Mouse (Mus musculus): ENCODE results near the gene Nbeal2. TPM values are rescaled to one million over a fixed set of nuclear protein-coding genes. Genes with fewer than 3 reads are reported as not detected.

The Nbeal2 gene
- polyA plus RNA-seq, 1 experiment = 1.8 TPM

DNA sequence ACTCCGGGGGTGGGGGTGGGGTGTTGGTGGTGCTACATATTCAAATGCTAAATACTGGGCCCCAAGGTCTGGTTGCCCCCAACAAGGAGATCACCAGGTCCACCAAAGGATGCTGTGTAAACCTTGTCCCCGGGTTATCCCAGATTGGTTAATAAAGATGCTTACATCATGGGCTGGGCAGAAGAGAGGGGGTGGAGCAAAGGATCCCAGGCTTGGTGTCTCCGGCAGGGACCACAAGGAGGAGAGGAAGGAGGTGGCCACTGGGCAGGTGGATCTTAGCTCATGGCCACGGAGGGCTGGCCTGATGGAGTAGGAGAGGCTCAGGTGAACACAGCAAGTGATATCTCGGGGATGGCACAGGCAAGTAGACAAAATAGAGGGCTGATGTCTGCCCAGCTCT, 24.9 kb upstream of the Nbeal2 start:
- peaks cover 6% of the 10 kb centered on the region; the same call in 1 of the 2 replicates for H3K4me1 ChIP-seq (ENCODE audit: control insufficient read depth, insufficient read depth, low read length)
- no peak overlapping the region for H3K27ac ChIP-seq (ENCODE audit: insufficient read depth, low read length)
- no peak for TF ChIP-seq POLR2A (IDR thresholded peaks at IDR 0.05; ENCODE audit: low read depth, low read length)
- TF ChIP-seq CTCF (IDR thresholded peaks at IDR 0.05; ENCODE audit: borderline replicate concordance, insufficient read depth, low read length) = no peak
- no peak overlapping the region for H3K4me3 ChIP-seq (ENCODE audit: insufficient read depth, low read length)

DNA sequence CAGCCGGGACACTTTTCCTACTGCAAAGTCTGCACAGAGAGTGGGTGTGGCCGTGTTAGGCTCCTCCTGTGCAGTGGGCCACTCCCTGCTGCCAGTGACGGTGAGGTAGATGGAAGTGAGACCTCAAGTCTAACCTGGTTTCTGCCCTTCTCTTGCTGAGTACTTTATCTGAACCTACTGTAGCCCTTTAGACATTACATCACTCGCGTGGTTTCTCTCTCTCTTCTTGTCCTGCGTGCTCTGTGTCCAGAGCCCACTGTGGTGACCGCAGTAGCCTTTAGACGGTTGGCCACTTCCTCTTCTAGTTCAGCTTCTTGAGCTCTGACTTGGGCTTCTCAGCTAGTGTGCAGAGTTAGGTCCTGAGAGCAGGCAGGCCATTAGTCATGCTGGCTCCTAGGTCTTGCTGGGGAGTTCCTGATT, 22.5 kb upstream of the Nbeal2 start:
- Histone ChIP-seq H3K27ac (ENCODE audit: insufficient read depth, low read length) (no peak overlapping the region), H3K4me1 (ENCODE audit: control insufficient read depth, insufficient read depth, low read length) (0 out of 2 replicates have a peak, but pooled peaks cover 2% of the 10 kb centered on the region), H3K4me3 (ENCODE audit: insufficient read depth, low read length) (no peak overlapping the region)
- TF ChIP-seq POLR2A (IDR thresholded peaks at IDR 0.05; ENCODE audit: low read depth, low read length) = no peak
- no peak for TF ChIP-seq CTCF (IDR thresholded peaks at IDR 0.05; ENCODE audit: borderline replicate concordance, insufficient read depth, low read length)

- Histone ChIP-seq H3K27ac (ENCODE audit: insufficient read depth, low read length) (no peak overlapping the region), H3K4me3 (ENCODE audit: insufficient read depth, low read length) (no peak overlapping the region), H3K4me1 (ENCODE audit: control insufficient read depth, insufficient read depth, low read length) (0 out of 2 replicates have a peak, but pooled peaks cover 2% of the 10 kb centered on the region)
- TF ChIP-seq CTCF (IDR thresholded peaks at IDR 0.05; ENCODE audit: borderline replicate concordance, insufficient read depth, low read length) (no peak), POLR2A (IDR thresholded peaks at IDR 0.05; ENCODE audit: low read depth, low read length) (no peak)
Measured at GRCm38 (mm10) chr9:110673107-110673752, 19.3 kb upstream of the Nbeal2 start.

DNA sequence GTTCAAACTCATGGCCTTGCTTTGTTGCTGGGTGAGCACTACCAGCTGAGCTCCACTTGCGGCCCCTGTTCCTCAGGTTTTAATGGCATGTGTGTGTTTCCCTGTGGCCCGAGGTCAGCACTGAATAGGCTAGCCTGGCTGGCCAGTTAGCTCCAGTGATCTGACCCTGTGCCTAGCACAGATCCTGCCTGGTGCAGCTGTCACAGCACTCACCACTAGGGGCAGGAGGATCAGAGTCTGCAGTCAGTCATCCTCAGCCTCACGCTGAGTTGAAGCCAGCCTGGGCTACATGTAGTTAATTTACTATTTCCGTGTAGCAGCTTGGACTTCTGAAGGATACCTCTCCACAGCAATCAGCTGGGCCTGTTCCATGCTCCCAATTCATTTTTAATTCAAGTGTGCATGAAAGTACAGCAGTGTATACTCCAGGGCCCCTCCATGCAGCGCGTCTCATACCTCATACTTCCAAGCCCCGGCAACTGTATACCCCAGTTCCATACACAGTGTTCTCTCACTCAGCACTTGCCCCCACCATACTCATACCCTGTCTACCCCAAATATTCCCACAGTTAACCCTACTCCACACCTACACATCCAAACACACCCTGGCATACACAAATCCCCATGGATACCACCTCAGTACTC, 18.6 kb upstream of the Nbeal2 start:
- H3K27ac ChIP-seq (ENCODE audit: insufficient read depth, low read length) = no peak overlapping the region
- TF ChIP-seq CTCF (IDR thresholded peaks at IDR 0.05; ENCODE audit: borderline replicate concordance, insufficient read depth, low read length) (peak; percentile 85; the same call in 1 of the 2 replicates), POLR2A (IDR thresholded peaks at IDR 0.05; ENCODE audit: low read depth, low read length) (no peak)
- no peak overlapping the region for H3K4me3 ChIP-seq (ENCODE audit: insufficient read depth, low read length)
- H3K4me1 ChIP-seq (ENCODE audit: control insufficient read depth, insufficient read depth, low read length) = 0 out of 2 replicates have a peak, but pooled peaks cover 2% of the 10 kb centered on the region

DNA sequence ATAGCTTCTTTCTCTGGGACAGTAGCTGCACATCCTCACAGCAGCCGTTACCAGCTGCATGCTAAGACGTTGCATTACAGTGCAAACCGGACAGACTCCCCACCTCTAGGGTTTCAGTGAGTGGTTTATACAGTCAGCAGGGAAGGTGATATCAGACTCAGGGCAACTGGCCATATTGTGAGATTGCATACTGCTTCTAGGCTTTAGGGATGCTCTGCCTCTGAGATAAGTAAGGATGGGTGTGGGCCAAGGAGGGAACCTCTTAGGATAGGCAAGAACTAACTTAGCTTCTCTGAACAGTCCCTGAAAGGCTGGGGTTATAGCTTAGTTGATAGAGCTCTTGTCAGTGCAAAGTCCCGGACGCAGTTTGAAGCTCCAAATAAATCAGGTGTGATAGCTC, 15.8 kb upstream of the Nbeal2 start:
- TF ChIP-seq POLR2A (IDR thresholded peaks at IDR 0.05; ENCODE audit: low read depth, low read length) (no peak), CTCF (IDR thresholded peaks at IDR 0.05; ENCODE audit: borderline replicate concordance, insufficient read depth, low read length) (no peak)
- Histone ChIP-seq H3K4me3 (ENCODE audit: insufficient read depth, low read length) (no peak overlapping the region), H3K27ac (ENCODE audit: insufficient read depth, low read length) (no peak overlapping the region), H3K4me1 (ENCODE audit: control insufficient read depth, insufficient read depth, low read length) (0 out of 2 replicates have a peak, but pooled peaks cover 2% of the 10 kb centered on the region)

DNA sequence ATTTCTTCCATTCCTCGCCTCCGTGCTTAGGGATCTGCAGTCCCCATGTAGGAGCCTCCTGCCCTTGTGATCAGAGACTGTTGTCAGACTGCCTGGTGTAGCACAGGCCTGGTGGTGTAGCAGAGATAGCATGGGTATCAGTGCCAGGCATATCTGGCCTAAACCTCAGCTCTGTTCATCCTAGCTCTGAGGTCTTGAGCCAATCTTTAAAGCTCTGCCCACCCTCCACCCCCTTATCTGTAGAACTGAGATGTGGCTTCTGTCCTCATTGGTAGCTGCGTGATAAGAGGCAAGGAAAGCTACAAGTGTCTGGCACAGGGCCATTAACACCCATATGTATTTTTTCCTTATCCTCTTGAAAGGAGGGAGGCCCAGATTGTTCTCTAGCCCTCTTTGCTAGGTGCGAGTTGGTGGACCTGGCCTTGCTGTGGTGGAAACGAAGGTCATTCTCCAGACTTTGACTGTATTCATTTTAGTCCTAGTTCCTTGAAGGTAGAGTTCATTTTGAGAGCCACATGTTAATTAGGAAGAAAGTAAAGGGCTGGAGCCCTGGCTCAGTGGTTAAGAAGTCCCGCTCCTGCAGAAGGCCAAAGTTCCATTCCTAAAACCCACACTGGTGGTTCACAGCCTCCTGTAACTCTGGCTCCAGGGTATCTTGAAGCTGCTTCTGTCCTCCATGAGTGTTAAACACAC, 14.8 kb upstream of the Nbeal2 start:
- no peak overlapping the region for H3K27ac ChIP-seq (ENCODE audit: insufficient read depth, low read length)
- TF ChIP-seq CTCF (IDR thresholded peaks at IDR 0.05; ENCODE audit: borderline replicate concordance, insufficient read depth, low read length) = no peak
- TF ChIP-seq POLR2A (IDR thresholded peaks at IDR 0.05; ENCODE audit: low read depth, low read length) = no peak
- no peak overlapping the region for H3K4me3 ChIP-seq (ENCODE audit: insufficient read depth, low read length)
- H3K4me1 ChIP-seq (ENCODE audit: control insufficient read depth, insufficient read depth, low read length) = 0 out of 2 replicates have a peak, but pooled peaks cover 2% of the 10 kb centered on the region

DNA sequence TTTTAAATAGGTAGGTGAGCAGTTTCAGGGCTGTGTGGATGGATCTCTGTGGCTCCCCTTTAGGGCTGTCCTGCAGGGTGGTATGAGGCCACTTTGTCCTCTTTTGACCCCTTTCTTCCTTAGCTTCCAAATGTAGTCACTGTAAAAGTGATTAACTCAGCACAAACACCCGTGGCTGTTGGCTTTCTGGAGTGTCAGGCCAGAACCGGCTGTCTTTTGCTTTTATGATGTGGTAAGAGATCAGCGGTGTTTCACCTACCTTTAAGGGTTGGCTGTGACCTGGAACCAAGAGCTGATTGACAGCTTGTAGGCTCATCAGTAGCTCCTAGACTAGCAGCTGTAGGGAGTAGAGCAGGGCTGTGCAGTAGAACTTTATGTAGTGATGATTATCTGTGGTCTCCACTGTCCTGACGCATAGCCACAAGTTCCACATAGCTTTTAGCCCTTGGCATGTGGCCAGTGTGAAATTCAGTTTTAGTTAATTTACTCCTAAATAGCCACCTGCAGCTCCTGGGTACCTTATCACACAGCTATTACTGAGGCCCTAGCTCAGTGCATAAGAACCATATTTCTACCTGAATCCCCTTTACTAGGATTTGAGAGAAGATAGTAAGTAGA, 13.4 kb upstream of the Nbeal2 start:
- Histone ChIP-seq H3K4me3 (ENCODE audit: insufficient read depth, low read length) (no peak overlapping the region), H3K27ac (ENCODE audit: insufficient read depth, low read length) (no peak overlapping the region), H3K4me1 (ENCODE audit: control insufficient read depth, insufficient read depth, low read length) (no peaks in the 10 kb centered on the region)
- TF ChIP-seq POLR2A (IDR thresholded peaks at IDR 0.05; ENCODE audit: low read depth, low read length) (no peak), CTCF (IDR thresholded peaks at IDR 0.05; ENCODE audit: borderline replicate concordance, insufficient read depth, low read length) (no peak)

GRCm38 (mm10) chr9:110666374-110666773, 12.4 kb upstream of the Nbeal2 start:
- no peak overlapping the region for H3K4me3 ChIP-seq (ENCODE audit: insufficient read depth, low read length)

DNA sequence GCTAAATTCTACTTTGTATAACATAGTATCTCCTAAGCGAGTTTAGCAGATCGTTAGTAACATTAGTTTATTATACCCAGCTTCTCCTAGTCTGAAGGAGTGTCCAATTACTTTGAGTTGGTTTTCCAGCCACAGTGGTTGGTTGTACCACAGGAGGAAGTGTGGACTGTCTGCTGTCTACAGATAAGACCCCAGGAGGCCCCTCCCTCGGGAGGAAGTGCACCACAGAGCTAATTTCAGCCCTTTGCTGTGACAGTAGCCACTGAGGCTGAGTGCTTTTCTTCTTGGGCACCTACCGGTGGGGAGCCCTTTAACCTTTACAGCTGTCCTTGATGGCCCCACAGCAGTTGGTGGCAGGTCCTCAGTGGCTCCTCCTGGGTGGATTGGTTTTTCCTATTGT, 12.0 kb upstream of the Nbeal2 start:
- no peaks in the 10 kb centered on the region for H3K4me1 ChIP-seq (ENCODE audit: control insufficient read depth, insufficient read depth, low read length)
- H3K4me3 ChIP-seq (ENCODE audit: insufficient read depth, low read length) = no peak overlapping the region
- no peak overlapping the region for H3K27ac ChIP-seq (ENCODE audit: insufficient read depth, low read length)
- TF ChIP-seq POLR2A (IDR thresholded peaks at IDR 0.05; ENCODE audit: low read depth, low read length) = no peak
- no peak for TF ChIP-seq CTCF (IDR thresholded peaks at IDR 0.05; ENCODE audit: borderline replicate concordance, insufficient read depth, low read length)

More at GRCm38 (mm10) chr9:110666374-110666773, 12.4 kb upstream of the Nbeal2 start:
- no peak for TF ChIP-seq CTCF (IDR thresholded peaks at IDR 0.05; ENCODE audit: borderline replicate concordance, insufficient read depth, low read length)
- no peak for TF ChIP-seq POLR2A (IDR thresholded peaks at IDR 0.05; ENCODE audit: low read depth, low read length)
- no peak overlapping the region for H3K27ac ChIP-seq (ENCODE audit: insufficient read depth, low read length)
- H3K4me1 ChIP-seq (ENCODE audit: control insufficient read depth, insufficient read depth, low read length) = no peaks in the 10 kb centered on the region

Measured in embryonic fibroblast, embryonic 13.5 days (primary cell).